Mouse (Mus musculus) cortical plate, adult 2 months (tissue): Measurements from ENCODE around the gene Cenpu.

ENCODE experiments used
- CTCF ChIP-seq: fragments of 200-500 bp; IDR thresholded peaks from 2 replicates; pipeline ENCODE4 v1.5.1; 2011; ENCODE audit warnings: mild to moderate bottlenecking, control low read depth, low read length; ENCODE audit not compliant: insufficient read depth; ENCODE audit errors: extremely low read depth
- POLR2A ChIP-seq: fragments of 200-500 bp; IDR thresholded peaks from 2 replicates; pipeline ENCODE4 v1.6.1; 2011; ENCODE audit warnings: mild to moderate bottlenecking, low read length, control low read depth; ENCODE audit not compliant: insufficient read depth; ENCODE audit errors: extremely low read depth

DNA sequence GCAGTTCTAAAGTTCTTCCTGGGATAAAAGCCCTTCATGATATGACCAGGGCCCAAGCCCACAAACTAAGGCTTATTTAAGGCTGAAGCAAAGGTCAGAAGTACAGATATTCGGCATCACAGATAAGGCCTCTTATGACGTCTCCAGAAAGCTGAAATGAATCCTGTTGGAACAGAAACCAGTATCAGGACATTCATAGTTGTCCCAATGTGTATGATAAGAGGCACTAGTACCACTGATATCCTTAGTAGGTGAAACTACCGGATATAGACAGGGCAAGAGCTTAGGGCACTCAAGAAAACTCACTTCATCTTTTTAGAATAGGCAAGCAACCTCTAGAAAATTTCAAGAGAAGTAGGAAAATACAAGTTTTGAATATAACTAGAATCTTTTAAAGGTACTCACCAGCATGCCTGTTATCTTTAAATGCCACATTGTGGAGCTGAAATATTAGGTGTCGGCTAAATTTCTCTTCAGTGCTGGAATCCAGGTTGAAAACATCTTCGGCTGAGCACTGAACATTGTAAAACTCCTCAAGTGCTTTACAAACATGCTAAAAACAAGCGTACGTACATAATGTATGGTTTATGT lies 47.6 kb downstream of the Cenpu start:
- TF ChIP-seq POLR2A (no peak), CTCF (no peak)
